Mouse (Mus musculus): ENCODE data around the gene Man2c1. TPM values are rescaled to one million over a fixed set of nuclear protein-coding genes. Genes with fewer than 3 reads are reported as not detected.

The Man2c1 gene
- polyA plus RNA-seq, 1 experiment from 2014 or later = 74.3 TPM

DNA sequence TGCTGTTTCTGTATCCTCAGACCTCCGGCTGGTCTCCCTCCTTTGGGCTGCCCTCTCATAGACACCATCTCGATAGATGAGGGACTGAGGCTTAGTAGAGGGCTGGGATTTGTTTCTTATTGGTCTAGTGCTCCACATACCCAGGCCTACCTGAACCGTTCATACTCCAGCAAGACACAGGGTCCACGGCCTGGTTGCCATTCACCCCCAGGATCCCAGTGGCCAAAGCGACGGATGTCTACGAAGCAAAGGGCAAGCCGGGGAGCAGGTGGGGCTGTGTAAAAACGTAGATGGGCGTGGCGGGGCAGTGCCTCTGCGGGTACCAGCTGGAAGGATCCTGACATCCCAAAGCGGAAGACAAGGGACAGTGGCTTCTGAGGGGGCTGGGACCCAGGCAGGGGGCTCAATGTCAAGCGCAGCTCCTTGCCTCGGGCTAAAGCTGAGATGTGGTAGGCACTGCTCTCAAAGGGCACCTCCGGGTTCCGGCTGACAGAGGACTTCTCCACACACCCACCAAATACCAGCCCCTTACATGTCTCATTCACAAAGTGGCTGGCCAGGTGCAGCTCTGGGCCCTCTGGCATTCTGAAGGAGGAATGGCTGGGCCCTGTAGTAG is 16.1 kb downstream of the Man2c1 start:
- Histone ChIP-seq H3K4me2 (replicated peaks) (0 out of 2 replicates have a peak overlapping the region, but pooled peaks have one; percentile 81), H3K9me3 (no peaks in the 10 kb centered on the region), H3K27me3 (no peaks in the 10 kb centered on the region), H3K27ac (replicated peaks) (no peak overlapping the region), H3K9ac (replicated peaks) (no peak overlapping the region), H3K4me3 (peak overlapping the region; percentile 57; the same call in 1 of the 2 replicates), H3K36me3 (peaks cover 10% of the 10 kb centered on the region), H3K4me1 (peaks cover 21% of the 10 kb centered on the region)
- ATAC-seq (replicated peaks) = no peak
- WGBS = 87% methylated on average over 17 of the region's 17 CpGs

DNA sequence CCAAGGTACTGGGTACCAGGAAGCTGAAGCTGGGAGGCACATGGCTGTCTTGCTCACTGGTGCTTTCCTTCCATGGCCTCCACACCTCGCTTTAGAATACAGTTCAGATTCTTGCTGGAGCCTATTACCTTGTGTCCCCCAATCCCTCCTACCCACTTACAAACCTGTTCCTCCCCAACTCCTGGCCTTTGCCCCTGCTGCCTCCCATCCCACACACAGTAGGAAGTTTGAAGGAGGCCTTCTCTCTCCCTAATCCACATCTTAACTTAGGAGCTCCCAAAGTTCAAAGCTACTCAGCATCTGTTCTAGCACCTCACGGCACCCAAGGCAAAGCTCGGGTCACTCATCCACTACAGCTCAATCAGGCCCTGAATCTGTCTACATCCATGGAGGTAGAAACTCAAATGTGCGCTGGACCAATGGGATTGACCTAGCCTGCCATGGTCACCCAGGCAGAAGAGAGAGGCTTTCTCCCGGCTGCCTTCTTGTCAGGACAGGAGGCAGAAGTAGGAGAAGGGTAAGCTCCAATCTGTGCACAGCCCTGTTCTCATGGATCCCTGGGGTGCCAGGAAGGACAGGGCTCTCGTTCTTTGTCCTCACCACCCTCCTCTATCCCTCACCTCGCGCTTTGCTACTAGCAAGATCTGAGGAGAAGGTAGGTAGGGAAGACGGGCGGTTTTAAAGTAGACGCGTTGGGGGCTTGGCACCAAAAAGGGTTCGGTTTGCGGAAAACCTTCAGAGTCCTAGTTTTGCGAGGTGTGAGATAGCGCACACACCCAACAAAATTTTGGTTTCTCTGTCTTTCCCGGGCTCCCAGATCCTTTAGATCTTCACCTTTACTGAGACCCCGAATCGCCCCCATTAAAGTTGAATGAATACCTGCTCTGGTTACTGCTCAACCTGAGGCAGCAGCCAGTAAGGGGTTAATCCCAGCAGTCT is 17.0 kb downstream of the Man2c1 start:
- ATAC-seq (replicated peaks) = peak; percentile 42
- Histone ChIP-seq H3K4me3 (peak overlapping the region; percentile 57), H3K27ac (replicated peaks) (peak overlapping the region; percentile 91), H3K4me2 (replicated peaks) (peak overlapping the region; percentile 81), H3K9me3 (no peaks in the 10 kb centered on the region), H3K27me3 (no peaks in the 10 kb centered on the region), H3K36me3 (peaks cover under 1% of the 10 kb centered on the region; the same call in 1 of the 2 replicates), H3K9ac (replicated peaks) (peak overlapping the region; percentile 73), H3K4me1 (peaks cover 21% of the 10 kb centered on the region)
- WGBS = 7% methylated on average over 19 of the region's 19 CpGs

DNA sequence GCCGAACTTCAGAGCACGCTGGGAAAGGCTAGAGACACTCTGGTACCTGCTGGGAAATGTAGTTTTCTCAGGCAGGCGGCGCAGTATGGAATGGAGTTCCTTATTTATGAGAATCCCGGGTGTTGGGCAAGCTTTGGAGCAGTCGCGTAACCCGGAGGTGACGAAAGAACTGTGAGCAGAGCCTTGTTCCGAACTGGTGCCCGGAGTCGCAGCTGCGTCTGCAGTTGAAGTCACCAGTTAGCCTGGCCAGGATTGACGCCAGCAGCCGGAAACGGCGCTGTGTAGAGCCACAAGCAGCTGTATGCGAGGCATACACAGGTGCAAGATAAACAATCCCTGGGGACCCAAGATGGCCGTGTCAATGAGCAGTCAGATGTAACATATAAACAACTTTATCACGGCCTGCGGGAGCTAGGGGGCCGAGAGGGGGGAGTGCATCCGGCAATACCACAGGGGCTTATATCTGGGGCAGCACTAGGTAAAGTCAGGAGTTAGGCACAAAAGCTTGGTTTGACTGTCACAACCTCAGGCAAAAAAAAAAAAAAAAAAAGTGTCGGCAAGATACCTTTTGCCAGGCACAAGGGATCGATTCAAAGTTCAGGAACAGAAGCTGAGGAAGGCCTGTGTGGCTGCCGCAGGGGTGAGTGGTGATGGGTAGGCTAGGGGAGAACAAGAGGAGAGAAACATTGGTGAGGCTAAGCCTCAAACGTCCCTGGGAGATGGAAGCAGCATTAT is 17.8 kb downstream of the Man2c1 start, which contains the start of gene Neil1:
TSS of gene Neil1 (minus strand) at position 162 of the 735 bp plus-strand sequence.
- H3K9me3 ChIP-seq = no peaks in the 10 kb centered on the region
- H3K4me2 ChIP-seq (replicated peaks) = peak within 1 kb of the TSS; percentile 81
- peak within 1 kb of the TSS; percentile 73 for H3K9ac ChIP-seq (replicated peaks)
- H3K27ac ChIP-seq (replicated peaks) = peak within 1 kb of the TSS; percentile 91
- under 1% methylated on average over 27 of the region's 27 CpGs for WGBS
- no peaks in the 10 kb centered on the region for H3K36me3 ChIP-seq
- peak; percentile 92 for ATAC-seq (replicated peaks)
- no peaks in the 10 kb centered on the region for H3K27me3 ChIP-seq
- H3K4me3 ChIP-seq = peak within 1 kb of the TSS; percentile 57
- peaks cover 21% of the 10 kb centered on the region for H3K4me1 ChIP-seq

DNA sequence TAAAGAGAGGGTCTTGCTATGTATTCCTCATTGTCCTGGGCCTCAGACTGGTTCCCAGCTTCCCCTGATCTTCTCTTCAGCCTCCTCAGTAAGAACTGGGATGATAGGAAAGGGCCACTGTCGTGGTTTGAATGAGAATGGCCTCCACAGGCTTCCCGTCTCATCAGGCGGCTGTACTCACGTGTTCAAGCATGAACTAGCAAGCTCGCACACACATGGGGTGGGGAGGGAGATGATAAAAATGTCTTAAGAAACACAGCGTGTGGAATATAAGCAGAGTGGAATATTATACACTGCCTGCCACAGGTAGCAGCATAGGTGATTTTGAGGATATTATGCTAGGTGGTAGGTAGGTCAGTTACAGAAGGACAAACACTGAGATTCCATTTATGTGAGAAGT is 18.5 kb downstream of the Man2c1 start:
- peaks cover 21% of the 10 kb centered on the region for H3K4me1 ChIP-seq
- H3K9me3 ChIP-seq = no peaks in the 10 kb centered on the region
- H3K27me3 ChIP-seq = no peaks in the 10 kb centered on the region
- H3K27ac ChIP-seq (replicated peaks) = peak overlapping the region; percentile 91
- no peaks in the 10 kb centered on the region for H3K36me3 ChIP-seq
- 65% methylated on average over 6 of the region's 6 CpGs for WGBS
- ATAC-seq (replicated peaks) = no peak
- peak overlapping the region; percentile 57 for H3K4me3 ChIP-seq
- H3K4me2 ChIP-seq (replicated peaks) = peak overlapping the region; percentile 81
- H3K9ac ChIP-seq (replicated peaks) = peak overlapping the region; percentile 73

DNA sequence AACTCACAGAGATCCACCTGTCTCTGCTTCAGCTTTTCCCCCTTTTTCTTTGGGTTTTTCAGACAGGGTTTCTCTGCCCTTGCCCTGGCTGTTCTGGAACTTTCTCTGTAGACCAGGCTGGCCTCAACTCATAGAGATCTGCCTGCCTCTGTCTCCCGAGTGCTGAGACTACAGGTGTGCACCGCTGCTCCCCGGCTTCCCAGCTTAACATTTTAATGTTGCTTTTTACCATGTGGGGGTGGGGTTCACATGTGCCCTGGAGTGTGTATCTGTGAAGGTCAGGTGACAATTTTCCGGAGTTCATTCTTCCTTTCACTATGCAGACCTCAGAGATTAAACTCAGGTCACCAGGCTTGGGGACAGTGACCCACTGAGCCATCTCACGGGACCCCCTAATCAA is 19.7 kb downstream of the Man2c1 start:
- ATAC-seq (replicated peaks) = no peak
- H3K4me2 ChIP-seq (replicated peaks) = no peak overlapping the region
- H3K9me3 ChIP-seq = no peaks in the 10 kb centered on the region
- H3K36me3 ChIP-seq = no peaks in the 10 kb centered on the region
- H3K27ac ChIP-seq (replicated peaks) = no peak overlapping the region
- WGBS = 86% methylated on average over 5 of the region's 5 CpGs
- no peak overlapping the region for H3K4me3 ChIP-seq
- no peak overlapping the region for H3K9ac ChIP-seq (replicated peaks)
- peaks cover 21% of the 10 kb centered on the region for H3K4me1 ChIP-seq
- no peaks in the 10 kb centered on the region for H3K27me3 ChIP-seq

DNA sequence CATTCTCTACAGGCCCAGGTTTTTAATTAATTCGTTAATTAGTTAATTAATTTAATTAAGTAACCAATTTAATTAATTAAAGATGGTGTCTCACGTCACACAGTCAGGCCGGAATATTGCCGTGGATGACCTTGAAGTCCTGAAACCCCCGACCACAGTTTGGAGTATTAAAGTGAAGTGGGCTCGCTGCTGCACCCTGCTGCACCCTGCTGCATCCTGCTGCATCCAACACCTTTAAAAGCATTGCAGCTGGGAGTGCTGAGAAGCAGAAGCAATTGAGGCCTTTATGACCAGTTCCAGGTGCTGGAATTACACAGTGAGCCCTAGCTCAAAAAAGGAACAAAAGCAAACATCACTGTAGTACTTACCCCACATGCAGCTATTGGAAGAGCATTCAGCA is 21.8 kb downstream of the Man2c1 start:
- no peaks in the 10 kb centered on the region for H3K27me3 ChIP-seq
- no peaks in the 10 kb centered on the region for H3K9me3 ChIP-seq
- H3K27ac ChIP-seq (replicated peaks) = no peak overlapping the region
- H3K36me3 ChIP-seq = no peaks in the 10 kb centered on the region
- peaks cover 24% of the 10 kb centered on the region for H3K4me1 ChIP-seq
- H3K4me2 ChIP-seq (replicated peaks) = no peak overlapping the region
- no peak overlapping the region for H3K9ac ChIP-seq (replicated peaks)
- 35% methylated on average over 6 of the region's 6 CpGs for WGBS
- no peak overlapping the region for H3K4me3 ChIP-seq
- no peak for ATAC-seq (replicated peaks)

DNA sequence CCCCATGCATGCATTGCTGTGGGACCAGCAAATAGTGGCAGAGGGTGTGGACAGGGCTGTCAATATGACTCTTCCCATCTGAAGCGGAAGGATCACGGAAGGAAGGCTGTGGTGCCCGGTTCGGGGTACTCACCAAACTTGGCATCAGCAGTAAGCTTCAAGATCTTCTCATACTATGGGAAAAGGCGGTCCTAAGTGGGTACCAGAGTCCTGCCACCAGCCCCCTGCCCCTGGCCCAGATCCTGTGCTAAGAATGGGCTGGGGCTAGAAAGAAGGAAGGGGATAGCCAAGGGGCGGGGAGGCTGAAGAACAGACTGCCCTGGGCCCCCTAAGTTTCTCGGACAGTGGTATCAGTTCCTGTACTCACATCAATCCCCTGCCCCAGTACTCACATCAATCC is 25.9 kb downstream of the Man2c1 start:
- no peaks in the 10 kb centered on the region for H3K27me3 ChIP-seq
- no peaks in the 10 kb centered on the region for H3K36me3 ChIP-seq
- H3K4me3 ChIP-seq = no peak overlapping the region
- H3K4me1 ChIP-seq = peaks cover 22% of the 10 kb centered on the region
- no peak overlapping the region for H3K9ac ChIP-seq (replicated peaks)
- no peak for ATAC-seq (replicated peaks)
- no peaks in the 10 kb centered on the region for H3K9me3 ChIP-seq
- H3K4me2 ChIP-seq (replicated peaks) = no peak overlapping the region
- 89% methylated on average over 7 of the region's 7 CpGs for WGBS
- H3K27ac ChIP-seq (replicated peaks) = no peak overlapping the region

DNA sequence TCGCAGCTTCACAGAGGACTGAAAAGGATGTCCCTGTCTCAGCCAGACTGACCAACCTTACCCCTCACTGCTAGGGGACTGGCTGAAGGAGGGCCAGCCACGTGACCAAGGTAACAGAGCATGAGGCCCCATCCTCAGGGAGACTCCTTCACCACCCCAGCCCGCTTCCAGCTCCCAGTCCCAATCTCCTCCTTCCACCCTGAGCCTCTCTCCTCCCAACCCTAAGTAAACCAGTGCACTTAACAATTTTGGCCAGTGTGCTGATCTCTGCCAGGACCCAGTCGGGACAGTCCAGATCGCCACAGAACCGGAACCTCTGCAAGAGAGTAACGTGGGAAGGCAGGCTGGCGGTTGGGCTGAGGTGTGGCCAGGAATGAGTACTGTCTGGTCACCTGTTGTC is 26.3 kb downstream of the Man2c1 start:
- H3K4me3 ChIP-seq = no peak overlapping the region
- 87% methylated on average over 8 of the region's 8 CpGs for WGBS

DNA sequence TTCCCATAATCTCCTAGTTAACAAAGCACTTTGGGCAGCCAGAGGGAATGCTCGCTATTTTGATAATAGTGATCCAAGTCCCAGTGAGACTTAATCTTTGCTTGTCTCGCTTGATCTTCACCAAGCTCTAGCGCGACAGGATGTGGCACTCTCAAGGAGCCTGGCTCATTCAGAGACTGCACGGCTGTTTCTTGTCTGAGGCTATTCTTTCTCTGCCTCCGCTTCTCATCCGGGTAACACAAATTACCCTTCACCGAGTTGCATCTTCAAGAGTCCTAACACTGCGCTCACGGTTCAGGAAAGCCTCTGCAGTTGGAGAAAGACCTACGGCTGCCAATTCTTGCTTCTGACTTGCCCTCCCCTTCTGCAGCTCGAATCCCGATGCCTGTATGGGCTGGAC is 27.0 kb downstream of the Man2c1 start:
- WGBS = 35% methylated on average over 13 of the region's 13 CpGs
- no peaks in the 10 kb centered on the region for H3K36me3 ChIP-seq
- peak overlapping the region; percentile 80 for H3K27ac ChIP-seq (replicated peaks)
- peak overlapping the region; percentile 91 for H3K4me2 ChIP-seq (replicated peaks)
- ATAC-seq (replicated peaks) = 0 out of 2 replicates have a peak, but pooled peaks have one; percentile 5
- H3K9ac ChIP-seq (replicated peaks) = peak overlapping the region; percentile 92
- no peaks in the 10 kb centered on the region for H3K27me3 ChIP-seq
- peak overlapping the region; percentile 97 for H3K4me3 ChIP-seq
- peaks cover 22% of the 10 kb centered on the region for H3K4me1 ChIP-seq
- no peaks in the 10 kb centered on the region for H3K9me3 ChIP-seq

More for the DNA sequence above, 26.3 kb downstream of the Man2c1 start:
- no peaks in the 10 kb centered on the region for H3K9me3 ChIP-seq
- no peaks in the 10 kb centered on the region for H3K27me3 ChIP-seq
- H3K4me2 ChIP-seq (replicated peaks) = peak overlapping the region; percentile 91
- no peaks in the 10 kb centered on the region for H3K36me3 ChIP-seq
- no peak overlapping the region for H3K9ac ChIP-seq (replicated peaks)
- no peak for ATAC-seq (replicated peaks)
- H3K27ac ChIP-seq (replicated peaks) = no peak overlapping the region
- H3K4me1 ChIP-seq = peaks cover 22% of the 10 kb centered on the region

DNA sequence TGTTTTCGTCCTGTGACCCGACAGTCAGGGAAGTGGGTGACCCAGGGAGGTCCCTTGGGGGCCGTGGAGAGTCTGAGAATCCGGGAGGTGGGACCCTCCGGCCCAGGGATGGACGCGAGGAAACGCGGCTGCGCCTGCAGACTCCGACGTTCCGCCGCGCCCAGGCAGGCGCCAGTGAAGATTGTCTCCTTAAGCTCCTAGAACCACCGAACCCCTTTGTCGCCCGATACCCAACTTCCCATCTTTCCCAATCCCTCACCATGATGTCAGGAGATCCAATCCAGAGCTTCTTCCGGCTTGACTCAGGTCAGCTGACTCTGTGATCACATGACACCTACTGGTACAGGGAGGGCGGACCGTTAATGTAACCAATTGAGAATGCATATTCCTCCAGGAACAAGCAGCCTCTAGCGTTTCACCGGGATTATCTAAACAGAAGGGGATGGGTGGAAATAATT is 27.6 kb downstream of the Man2c1 start, which contains the start of gene Commd4:
TSS of gene Commd4 (minus strand) at position 319 of the 458 bp plus-strand sequence.
- Histone ChIP-seq H3K9ac (replicated peaks) (peak within 1 kb of the TSS; percentile 92), H3K4me3 (peak within 1 kb of the TSS; percentile 97), H3K27ac (replicated peaks) (peak within 1 kb of the TSS; percentile 80), H3K36me3 (no peaks in the 10 kb centered on the region), H3K4me1 (peaks cover 22% of the 10 kb centered on the region), H3K4me2 (replicated peaks) (peak within 1 kb of the TSS; percentile 91), H3K27me3 (no peaks in the 10 kb centered on the region), H3K9me3 (no peaks in the 10 kb centered on the region)
- peak; percentile 92 for ATAC-seq (replicated peaks)
- under 1% methylated on average over 24 of the region's 24 CpGs for WGBS

DNA sequence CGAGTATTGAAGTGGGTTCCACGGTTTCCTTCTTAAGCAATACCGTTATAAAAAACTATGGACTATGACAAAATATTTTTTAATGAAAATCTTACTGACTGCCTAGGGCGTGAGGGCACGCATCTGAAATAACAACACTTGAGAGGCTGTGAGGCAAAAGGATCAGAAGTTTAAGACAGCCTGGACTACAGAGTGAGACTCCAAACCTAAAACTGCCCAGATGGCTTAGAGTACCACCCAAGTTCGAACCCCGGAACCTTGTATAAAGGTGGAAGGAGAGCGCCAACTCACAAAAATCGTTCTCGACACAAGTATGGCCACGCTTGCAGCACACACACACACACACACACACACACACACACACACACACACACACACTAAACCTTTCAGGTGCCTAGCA is 28.0 kb downstream of the Man2c1 start:
- WGBS = 32% methylated on average over 11 of the region's 11 CpGs
- no peaks in the 10 kb centered on the region for H3K27me3 ChIP-seq
- H3K27ac ChIP-seq (replicated peaks) = peak overlapping the region; percentile 80
- H3K4me1 ChIP-seq = peaks cover 22% of the 10 kb centered on the region
- H3K9me3 ChIP-seq = no peaks in the 10 kb centered on the region
- ATAC-seq (replicated peaks) = no peak; the same call in 1 of the 2 replicates
- H3K4me3 ChIP-seq = peak overlapping the region; percentile 97
- H3K9ac ChIP-seq (replicated peaks) = peak overlapping the region; percentile 92
- H3K4me2 ChIP-seq (replicated peaks) = peak overlapping the region; percentile 91
- H3K36me3 ChIP-seq = no peaks in the 10 kb centered on the region

Measured in forebrain, embryonic 15.5 days (tissue).